Mouse (Mus musculus): Measurements from ENCODE around the gene Nqo2. TPM values are rescaled to one million over a fixed set of nuclear protein-coding genes. Genes with fewer than 3 reads are reported as not detected.

Nqo2 gene
- total and polyA plus RNA-seq, 3 experiments, result 4.3 to 11.2 (median 10.7) TPM

- TF ChIP-seq POLR2A (IDR thresholded peaks at IDR 0.05; ENCODE audit: low read depth, low read length) (no peak), USF1 (IDR thresholded peaks at IDR 0.05; ENCODE audit: low read depth, low read length) (no peak), GABPA (IDR thresholded peaks at IDR 0.05; ENCODE audit: insufficient replicate concordance, low read depth, low read length) (no peak), RCOR1 (conservative IDR thresholded peaks at IDR 0.05; ENCODE audit: low read depth, low read length) (no peak), TBP (conservative IDR thresholded peaks at IDR 0.05; ENCODE audit: low read depth, low read length) (no peak), IRF4 (IDR thresholded peaks at IDR 0.05; ENCODE audit: low read depth, low read length) (no peak), UBTF (IDR thresholded peaks at IDR 0.05; ENCODE audit: low read depth, low read length) (no peak), CTCF (conservative IDR thresholded peaks at IDR 0.05 in 1 of 2, IDR thresholded peaks at IDR 0.05 in 1 of 2; ENCODE audit: low read depth in 2 of 2, low read length in 2 of 2) (no peak), USF2 (conservative IDR thresholded peaks at IDR 0.05; ENCODE audit: low read depth, low read length) (no peak), CHD2 (IDR thresholded peaks at IDR 0.05; ENCODE audit: low read length) (no peak), SIN3A (IDR thresholded peaks at IDR 0.05; ENCODE audit: low read length) (no peak), ZMIZ1 (IDR thresholded peaks at IDR 0.05; ENCODE audit: low read depth, low read length) (no peak), TCF12 (IDR thresholded peaks at IDR 0.05; ENCODE audit: low read depth, low read length) (no peak), CHD1 (IDR thresholded peaks at IDR 0.05; ENCODE audit: low read depth, low read length) (no peak), ZNF384 (IDR thresholded peaks at IDR 0.05; ENCODE audit: low read depth, low read length) (no peak), SMC3 (IDR thresholded peaks at IDR 0.05; ENCODE audit: low read depth, low read length) (no peak), MXI1 (IDR thresholded peaks at IDR 0.05; ENCODE audit: low read depth, low read length) (no peak), MAZ (IDR thresholded peaks at IDR 0.05; ENCODE audit: low read depth, low read length) (no peak)
- Histone ChIP-seq H3K36me3 (replicated peaks in 1 of 2; ENCODE audit: control insufficient read depth in 1 of 2, insufficient read depth in 1 of 2, low read length in 1 of 2) (peaks cover 0 to 3% of the 10 kb centered on the region in 2 experiments), H3K4me3 (replicated peaks in 1 of 3; ENCODE audit: low read depth in 2 of 3, low read length in 2 of 3, poor library complexity in 1 of 3) (no peak overlapping the region), H3K9ac (ENCODE audit: insufficient read depth, low read depth) (no peak overlapping the region), H3K4me1 (ENCODE audit: control insufficient read depth in 1 of 2, insufficient read depth in 2 of 2) (no peaks in the 10 kb centered on the region), H3K27ac (ENCODE audit: insufficient read depth, low read depth) (no peak overlapping the region), H3K27me3 (replicated peaks) (no peaks in the 10 kb centered on the region), H3K9me3 (replicated peaks; ENCODE audit: low read length) (no peaks in the 10 kb centered on the region), H3K4me2 (ENCODE audit: insufficient read depth, low read depth, poor library complexity, severe bottlenecking) (no peak overlapping the region), H3K79me2 (replicated peaks; ENCODE audit: control insufficient read depth, extremely low read depth, insufficient read depth, poor library complexity, severe bottlenecking) (no peaks in the 10 kb centered on the region)
- dilution Hi-C loops (cut with MboI; ENCODE audit: extremely low pct_ligation_motif_present, extremely low pct_unique_long_range_greater_than_20kb, low sequenced_read_pairs), result no loop called here
- DNase-seq (ENCODE audit: extremely low read depth), result no peak
- in situ Hi-C loops (cut with MboI; ENCODE audit: low pct_ligation_motif_present, low pct_unique_long_range_greater_than_20kb, low sequenced_read_pairs), result no loop called here
These were observed 33.6 kb upstream of the Nqo2 start for GRCm38 (mm10) chr13:33930912-33931311.

- no peak overlapping the region for H3K9ac ChIP-seq (ENCODE audit: insufficient read depth, low read depth)
These were observed 29.7 kb upstream of the Nqo2 start for GRCm38 (mm10) chr13:33934743-33935142.

More at GRCm38 (mm10) chr13:33934743-33935142, 29.7 kb upstream of the Nqo2 start:
- Histone ChIP-seq H3K4me2 (ENCODE audit: insufficient read depth, low read depth, poor library complexity, severe bottlenecking) (no peak overlapping the region), H3K27me3 (replicated peaks) (no peaks in the 10 kb centered on the region), H3K9me3 (replicated peaks; ENCODE audit: low read length) (no peaks in the 10 kb centered on the region), H3K4me3 (replicated peaks in 1 of 3; ENCODE audit: low read depth in 2 of 3, low read length in 2 of 3, poor library complexity in 1 of 3) (no peak overlapping the region), H3K27ac (ENCODE audit: insufficient read depth, low read depth) (no peak overlapping the region), H3K36me3 (replicated peaks in 1 of 2; ENCODE audit: control insufficient read depth in 1 of 2, insufficient read depth in 1 of 2, low read length in 1 of 2) (peaks cover 0 to 3% of the 10 kb centered on the region in 2 experiments), H3K79me2 (replicated peaks; ENCODE audit: control insufficient read depth, extremely low read depth, insufficient read depth, poor library complexity, severe bottlenecking) (no peaks in the 10 kb centered on the region), H3K4me1 (ENCODE audit: control insufficient read depth in 1 of 2, insufficient read depth in 2 of 2) (no peaks in the 10 kb centered on the region)
- TF ChIP-seq ZC3H11A (IDR thresholded peaks at IDR 0.05; ENCODE audit: low read depth, low read length) (no peak), CHD2 (IDR thresholded peaks at IDR 0.05; ENCODE audit: low read length) (no peak), POLR2AphosphoS2 (IDR thresholded peaks at IDR 0.05; ENCODE audit: low read depth, low read length) (no peak), TCF12 (IDR thresholded peaks at IDR 0.05; ENCODE audit: low read depth, low read length) (no peak), GABPA (IDR thresholded peaks at IDR 0.05; ENCODE audit: insufficient replicate concordance, low read depth, low read length) (no peak), JUND (conservative IDR thresholded peaks at IDR 0.05; ENCODE audit: low read depth, low read length) (no peak), USF1 (IDR thresholded peaks at IDR 0.05; ENCODE audit: low read depth, low read length) (no peak), CTCF (conservative IDR thresholded peaks at IDR 0.05 in 1 of 2, IDR thresholded peaks at IDR 0.05 in 1 of 2; ENCODE audit: low read depth in 2 of 2, low read length in 2 of 2) (no peak), SIN3A (IDR thresholded peaks at IDR 0.05; ENCODE audit: low read length) (no peak), ETS1 (conservative IDR thresholded peaks at IDR 0.05; ENCODE audit: low read depth, low read length) (no peak), MAX (IDR thresholded peaks at IDR 0.05; ENCODE audit: low read length) (no peak), MEF2A (IDR thresholded peaks at IDR 0.05; ENCODE audit: borderline replicate concordance, low read depth, low read length) (no peak)
- in situ Hi-C loops (cut with MboI; ENCODE audit: low pct_ligation_motif_present, low pct_unique_long_range_greater_than_20kb, low sequenced_read_pairs) (no loop called here), dilution Hi-C loops (cut with MboI; ENCODE audit: extremely low pct_ligation_motif_present, extremely low pct_unique_long_range_greater_than_20kb, low sequenced_read_pairs) (no loop called here)
- DNase-seq (ENCODE audit: extremely low read depth), result no peak
